Mouse (Mus musculus): Measurements from ENCODE around the gene Thada. TPM values are rescaled to one million over a fixed set of nuclear protein-coding genes. Genes with fewer than 3 reads are reported as not detected.

Gene Thada
- polyA plus RNA-seq, 1 experiment from 2014 or later: 4.1 TPM

- no peak overlapping the region for H3K4me2 ChIP-seq
- no peak for ATAC-seq (replicated peaks; ENCODE audit: insufficient number of reproducible peaks, insufficient read depth, low FRiP score, low read depth)
- H3K4me1 ChIP-seq (replicated peaks): peaks cover 39% of the 10 kb centered on the region
- no peaks in the 10 kb centered on the region for H3K36me3 ChIP-seq
- peak overlapping the region; percentile 70 for H3K27ac ChIP-seq
- H3K27me3 ChIP-seq: no peaks in the 10 kb centered on the region
- H3K9ac ChIP-seq: peak overlapping the region; percentile 13; the same call in 1 of the 2 replicates
- H3K4me3 ChIP-seq: no peak overlapping the region
- H3K9me3 ChIP-seq (replicated peaks): no peaks in the 10 kb centered on the region
- WGBS: 53% methylated on average over 3 of the region's 3 CpGs
Observed at GRCm38 (mm10) chr17:84266161-84266948, 199.7 kb downstream of the Thada start.

GRCm38 (mm10) chr17:84265480-84266130, 200.4 kb downstream of the Thada start:
- Histone ChIP-seq H3K4me3 (no peak overlapping the region), H3K27me3 (no peaks in the 10 kb centered on the region), H3K4me2 (no peak overlapping the region), H3K4me1 (replicated peaks) (peaks cover 42% of the 10 kb centered on the region), H3K9me3 (replicated peaks) (no peaks in the 10 kb centered on the region), H3K36me3 (no peaks in the 10 kb centered on the region), H3K27ac (peak overlapping the region; percentile 70), H3K9ac (0 out of 2 replicates have a peak overlapping the region, but pooled peaks have one; percentile 13)
- 0 out of 2 replicates have a peak, but pooled peaks have one; percentile 45 for ATAC-seq (replicated peaks; ENCODE audit: insufficient number of reproducible peaks, insufficient read depth, low FRiP score, low read depth)
- 51% methylated on average over 5 of the region's 5 CpGs for WGBS

- peaks cover 43% of the 10 kb centered on the region for H3K4me1 ChIP-seq (replicated peaks)
- H3K27ac ChIP-seq: peak overlapping the region; percentile 63
- peak; percentile 28; the same call in 1 of the 2 replicates for ATAC-seq (replicated peaks; ENCODE audit: insufficient number of reproducible peaks, insufficient read depth, low FRiP score, low read depth)
- WGBS: 44% methylated on average over 6 of the region's 6 CpGs
- no peak overlapping the region for H3K4me3 ChIP-seq
- no peak overlapping the region for H3K9ac ChIP-seq
- no peaks in the 10 kb centered on the region for H3K9me3 ChIP-seq (replicated peaks)
- H3K4me2 ChIP-seq: no peak overlapping the region
- H3K27me3 ChIP-seq: no peaks in the 10 kb centered on the region
- H3K36me3 ChIP-seq: no peaks in the 10 kb centered on the region
Observed at GRCm38 (mm10) chr17:84264305-84264704, 201.7 kb downstream of the Thada start.

GRCm38 (mm10) chr17:84263591-84263990, 202.4 kb downstream of the Thada start:
- ATAC-seq (replicated peaks; ENCODE audit: insufficient number of reproducible peaks, insufficient read depth, low FRiP score, low read depth): no peak
- Histone ChIP-seq H3K4me1 (replicated peaks) (peaks cover 48% of the 10 kb centered on the region), H3K4me3 (no peak overlapping the region), H3K4me2 (no peak overlapping the region), H3K9me3 (replicated peaks) (no peaks in the 10 kb centered on the region), H3K27ac (no peak overlapping the region), H3K36me3 (no peaks in the 10 kb centered on the region), H3K9ac (no peak overlapping the region), H3K27me3 (no peaks in the 10 kb centered on the region)
- 71% methylated on average over 5 of the region's 5 CpGs for WGBS

GRCm38 (mm10) chr17:84262325-84262979, 203.6 kb downstream of the Thada start:
- no peaks in the 10 kb centered on the region for H3K9me3 ChIP-seq (replicated peaks)
- H3K27ac ChIP-seq: no peak overlapping the region
- no peak overlapping the region for H3K4me2 ChIP-seq
- no peaks in the 10 kb centered on the region for H3K27me3 ChIP-seq
- no peaks in the 10 kb centered on the region for H3K36me3 ChIP-seq
- 88% methylated on average over 9 of the region's 9 CpGs for WGBS
- H3K4me1 ChIP-seq (replicated peaks): peaks cover 47% of the 10 kb centered on the region
- H3K9ac ChIP-seq: no peak overlapping the region
- no peak overlapping the region for H3K4me3 ChIP-seq
- no peak for ATAC-seq (replicated peaks; ENCODE audit: insufficient number of reproducible peaks, insufficient read depth, low FRiP score, low read depth)

- H3K9me3 ChIP-seq (replicated peaks): no peaks in the 10 kb centered on the region
- no peaks in the 10 kb centered on the region for H3K36me3 ChIP-seq
- no peak overlapping the region for H3K27ac ChIP-seq
- no peak overlapping the region for H3K4me3 ChIP-seq
- peaks cover 37% of the 10 kb centered on the region for H3K4me1 ChIP-seq (replicated peaks)
- H3K27me3 ChIP-seq: no peaks in the 10 kb centered on the region
- no peak overlapping the region for H3K4me2 ChIP-seq
- H3K9ac ChIP-seq: no peak overlapping the region
- ATAC-seq (replicated peaks; ENCODE audit: insufficient number of reproducible peaks, insufficient read depth, low FRiP score, low read depth): no peak
Observed at GRCm38 (mm10) chr17:84261010-84261409, 205.0 kb downstream of the Thada start.

GRCm38 (mm10) chr17:84260226-84260625, 205.8 kb downstream of the Thada start:
- no peaks in the 10 kb centered on the region for H3K9me3 ChIP-seq (replicated peaks)
- no peak for ATAC-seq (replicated peaks; ENCODE audit: insufficient number of reproducible peaks, insufficient read depth, low FRiP score, low read depth)
- H3K27me3 ChIP-seq: no peaks in the 10 kb centered on the region
- H3K36me3 ChIP-seq: no peaks in the 10 kb centered on the region
- no peak overlapping the region for H3K4me3 ChIP-seq
- no peak overlapping the region for H3K9ac ChIP-seq
- peaks cover 29% of the 10 kb centered on the region for H3K4me1 ChIP-seq (replicated peaks)
- H3K4me2 ChIP-seq: no peak overlapping the region
- no peak overlapping the region for H3K27ac ChIP-seq

GRCm38 (mm10) chr17:84258638-84259261, 207.3 kb downstream of the Thada start:
- Histone ChIP-seq H3K27ac (peak overlapping the region; percentile 32; the same call in 1 of the 2 replicates), H3K9ac (no peak overlapping the region), H3K9me3 (replicated peaks) (no peaks in the 10 kb centered on the region), H3K36me3 (no peaks in the 10 kb centered on the region), H3K4me2 (no peak overlapping the region), H3K27me3 (no peaks in the 10 kb centered on the region), H3K4me1 (replicated peaks) (peaks cover 23% of the 10 kb centered on the region), H3K4me3 (no peak overlapping the region)
- no peak for ATAC-seq (replicated peaks; ENCODE audit: insufficient number of reproducible peaks, insufficient read depth, low FRiP score, low read depth)
- WGBS: 50% methylated on average over 4 of the region's 4 CpGs

- no peak for ATAC-seq (replicated peaks; ENCODE audit: insufficient number of reproducible peaks, insufficient read depth, low FRiP score, low read depth)
- H3K36me3 ChIP-seq: no peaks in the 10 kb centered on the region
- H3K27me3 ChIP-seq: no peaks in the 10 kb centered on the region
- no peaks in the 10 kb centered on the region for H3K9me3 ChIP-seq (replicated peaks)
- peak overlapping the region; percentile 32; the same call in 1 of the 2 replicates for H3K27ac ChIP-seq
- H3K4me3 ChIP-seq: no peak overlapping the region
- WGBS: 63% methylated on average over 5 of the region's 5 CpGs
- H3K4me1 ChIP-seq (replicated peaks): peaks cover 23% of the 10 kb centered on the region
- H3K4me2 ChIP-seq: no peak overlapping the region
- H3K9ac ChIP-seq: no peak overlapping the region
Observed at GRCm38 (mm10) chr17:84257927-84258532, 208.0 kb downstream of the Thada start.

- 69% methylated on average over 9 of the region's 9 CpGs for WGBS
- ATAC-seq (replicated peaks; ENCODE audit: insufficient number of reproducible peaks, insufficient read depth, low FRiP score, low read depth): no peak
- no peaks in the 10 kb centered on the region for H3K9me3 ChIP-seq (replicated peaks)
Observed at GRCm38 (mm10) chr17:84256278-84256819, 209.7 kb downstream of the Thada start.

More at GRCm38 (mm10) chr17:84256278-84256819, 209.7 kb downstream of the Thada start:
- peaks cover 23% of the 10 kb centered on the region for H3K4me1 ChIP-seq (replicated peaks)
- H3K36me3 ChIP-seq: no peaks in the 10 kb centered on the region
- H3K9ac ChIP-seq: no peak overlapping the region
- H3K27me3 ChIP-seq: no peaks in the 10 kb centered on the region
- no peak overlapping the region for H3K4me3 ChIP-seq
- H3K27ac ChIP-seq: 0 out of 2 replicates have a peak overlapping the region, but pooled peaks have one; percentile 36
- H3K4me2 ChIP-seq: no peak overlapping the region
